Mouse (Mus musculus) liver, embryonic 11.5 days (tissue): ENCODE data around the gene Rtn3. TPM values are rescaled to one million over a fixed set of nuclear protein-coding genes. Genes with fewer than 3 reads are reported as not detected.

Experiments used
- ATAC-seq: fragments of 200-750 bp; cut with Nextera tagmentation; replicated peaks from 2 replicates; pipeline ENCODE4 v1.8.0; 2017; ENCODE audit warnings: moderate number of reproducible peaks, mild to moderate bottlenecking, moderate TSS enrichment, moderate library complexity; ENCODE audit not compliant: low FRiP score
- DNase-seq: peaks from one replicate; pipeline ENCODE4 v3.0.0-alpha.2; 2017; ENCODE audit warnings: low spot score
- H3K27ac ChIP-seq: fragments of 300-500 bp; sonication (generic); 2 replicates; pipeline ENCODE4 v1.5.1; 2014; ENCODE audit warnings: mild to moderate bottlenecking, low read depth, low read length, control low read depth
- H3K27me3 ChIP-seq: fragments of 300-500 bp; sonication (generic); replicated peaks from 2 replicates; pipeline ENCODE4 v1.6.1; 2014; ENCODE audit warnings: low read length, mixed read lengths; ENCODE audit not compliant: control insufficient read depth, insufficient read depth
- H3K36me3 ChIP-seq: fragments of 300-500 bp; sonication (generic); 2 replicates; pipeline ENCODE4 v1.6.1; 2014; ENCODE audit warnings: mild to moderate bottlenecking, low read length, moderate library complexity, mixed read lengths; ENCODE audit not compliant: control insufficient read depth, insufficient read depth
- H3K4me1 ChIP-seq: fragments of 300-500 bp; sonication (generic); replicated peaks from 2 replicates; pipeline ENCODE4 v1.6.1; 2014; ENCODE audit warnings: low read length, mixed read lengths; ENCODE audit not compliant: control insufficient read depth, insufficient read depth
- H3K4me2 ChIP-seq: fragments of 300-500 bp; sonication (generic); 2 replicates; pipeline ENCODE4 v1.6.1; 2014; ENCODE audit warnings: mild to moderate bottlenecking, control low read depth, moderate library complexity
- H3K4me3 ChIP-seq: fragments of 300-500 bp; sonication (generic); 2 replicates; pipeline ENCODE4 v1.5.1; 2014; ENCODE audit warnings: low read depth, low read length, control low read depth
- H3K9ac ChIP-seq: fragments of 300-500 bp; sonication (generic); 2 replicates; pipeline ENCODE4 v1.6.1; 2014; ENCODE audit warnings: low read depth, low read length, control low read depth
- H3K9me3 ChIP-seq: fragments of 300-500 bp; sonication (generic); 2 replicates; pipeline ENCODE4 v1.6.1; 2016; ENCODE audit warnings: low read length, inconsistent platforms, mixed read lengths; ENCODE audit not compliant: control insufficient read depth
- WGBS: fragments of 180-500 bp; shearing (Covaris S2); extraction: QIAGEN DNeasy Blood & Tissue Kit; methylation state at CpG from one replicate; pipeline ENCODE4 v1.1.7; 2014; 5-methylcytosine and 5-hydroxymethylcytosine counted together
- polyA plus RNA-seq: library from polyadenylated mRNA; unstranded; fragments of >200 nt; fragmentation: Nextera tagmentation; extraction: Ambion mirVana; gene quantifications from 2 replicates; pipeline ENCODE4 v1.2.1, GENCODE M21; 2014

Gene Rtn3
- polyA plus RNA-seq, 1 experiment from 2014 or later, result 77.3 TPM

DNA sequence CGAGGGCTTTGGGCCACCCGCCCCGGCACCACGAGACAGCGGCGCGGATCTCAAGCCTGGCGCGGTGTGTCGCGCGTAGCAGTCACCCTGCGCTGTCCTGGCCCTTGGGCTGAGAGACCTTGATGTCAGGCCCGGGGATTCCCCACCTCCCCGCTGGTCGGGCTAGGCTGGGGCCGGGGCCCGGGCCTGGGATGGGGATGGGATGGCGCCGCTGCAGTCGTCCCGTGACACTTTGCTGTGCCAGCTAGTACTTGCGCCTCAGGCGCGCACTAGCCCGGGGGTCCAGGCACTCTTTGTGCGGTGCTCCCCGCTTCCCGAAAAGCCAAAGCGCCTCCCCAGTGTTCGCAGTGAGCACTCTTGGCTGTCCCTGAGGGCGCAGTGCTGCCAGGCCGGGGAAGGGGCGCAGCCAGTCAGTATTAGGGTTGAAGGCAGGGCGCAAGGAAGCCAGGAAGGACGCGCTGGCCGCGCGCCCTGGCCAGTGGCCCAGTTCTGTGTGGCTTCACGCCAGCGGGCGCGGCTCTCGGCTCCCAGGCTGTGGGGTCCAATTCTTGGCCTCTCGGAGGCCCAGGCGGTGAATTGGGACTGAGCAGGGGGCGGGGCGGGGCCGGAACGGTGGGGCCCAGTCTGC lies 59.9 kb downstream of the Rtn3 start:
- Histone ChIP-seq H3K27me3 (no peaks in the 10 kb centered on the region; the same call in 1 of the 2 replicates), H3K9ac (no peak overlapping the region; the same call in 1 of the 2 replicates), H3K4me3 (peak overlapping the region; percentile 11; the same call in 1 of the 2 replicates), H3K27ac (no peak overlapping the region), H3K4me2 (peak overlapping the region; percentile 49), H3K9me3 (no peaks in the 10 kb centered on the region), H3K36me3 (peaks cover 43% of the 10 kb centered on the region), H3K4me1 (peaks cover 47% of the 10 kb centered on the region)
- ATAC-seq, result peak; percentile 13; the same call in 1 of the 2 replicates
- DNase-seq, result peak; percentile 47
- 53% methylated on average over 51 of the region's 51 CpGs for WGBS

DNA sequence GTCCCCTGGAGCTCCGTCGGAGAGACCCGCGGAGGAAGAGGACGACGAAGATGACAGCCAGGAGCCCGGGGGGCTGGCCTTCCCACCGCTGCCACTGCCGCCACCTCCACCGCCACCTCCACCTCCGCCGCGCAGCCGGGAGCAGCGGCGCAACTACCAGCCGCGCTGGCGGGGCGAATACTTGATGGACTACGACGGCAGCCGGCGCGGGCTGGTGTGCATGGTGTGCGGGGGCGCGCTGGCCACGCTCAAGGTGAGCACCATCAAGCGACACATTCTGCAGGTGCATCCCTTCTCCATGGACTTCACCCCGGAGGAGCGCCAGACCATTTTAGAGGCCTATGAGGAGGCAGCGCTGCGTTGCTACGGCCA lies 60.4 kb downstream of the Rtn3 start:
- WGBS, result 42% methylated on average over 35 of the region's 35 CpGs
- Histone ChIP-seq H3K4me2 (peak overlapping the region; percentile 49), H3K36me3 (peaks cover 40% of the 10 kb centered on the region), H3K27me3 (no peaks in the 10 kb centered on the region; the same call in 1 of the 2 replicates), H3K4me1 (peaks cover 47% of the 10 kb centered on the region), H3K9ac (no peak overlapping the region; the same call in 1 of the 2 replicates), H3K27ac (no peak overlapping the region), H3K4me3 (0 out of 2 replicates have a peak overlapping the region, but pooled peaks have one; percentile 11), H3K9me3 (no peaks in the 10 kb centered on the region)
- DNase-seq (peak; percentile 44), ATAC-seq (no peak)

DNA sequence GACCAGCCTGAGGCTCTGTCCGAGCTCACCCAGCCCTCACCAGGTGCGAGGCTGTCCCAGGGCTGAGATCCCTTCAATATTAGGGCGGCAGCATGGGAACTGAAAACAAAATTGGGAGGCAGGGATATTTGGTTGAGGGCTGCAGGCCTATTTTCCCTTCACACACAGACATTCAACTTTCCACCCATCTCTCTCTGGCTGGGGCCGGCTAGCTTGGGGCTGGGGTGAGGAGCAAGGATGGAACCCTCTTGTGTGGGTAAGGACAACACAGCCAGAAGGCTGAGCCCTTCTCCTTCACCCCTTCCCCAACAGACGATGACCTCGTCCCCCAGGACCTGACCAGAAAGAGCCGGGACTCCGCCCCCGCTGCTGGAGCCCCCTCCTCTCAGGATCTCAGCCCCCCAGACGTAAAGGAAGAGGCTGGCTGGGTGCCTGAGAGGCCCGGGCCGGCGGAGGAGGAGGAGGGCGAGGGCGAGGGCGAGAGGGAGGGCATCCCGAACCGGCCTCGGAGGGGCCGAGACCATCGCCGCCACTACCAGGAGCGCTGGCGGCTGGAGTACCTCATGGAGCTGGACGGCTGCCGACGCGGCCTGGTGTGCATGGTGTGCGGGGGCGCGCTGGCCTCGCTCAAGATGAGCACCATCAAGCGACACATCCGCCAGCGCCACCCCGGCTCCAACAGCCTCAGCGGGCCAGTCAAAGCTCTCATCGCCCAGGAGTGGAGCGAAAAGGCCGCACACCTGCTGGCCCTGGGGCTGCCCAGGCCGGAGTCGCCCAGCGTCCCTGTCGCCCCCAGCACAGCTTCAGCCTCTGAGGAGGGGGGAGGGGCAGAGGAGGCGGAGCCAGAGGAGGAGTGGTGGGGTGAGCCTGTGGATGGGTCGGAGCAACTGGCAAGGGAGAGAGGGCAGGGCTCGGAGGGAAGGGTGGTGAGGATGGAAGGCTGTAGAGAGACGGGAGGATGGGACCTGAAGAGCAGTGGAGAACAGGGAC lies 61.2 kb downstream of the Rtn3 start:
- Histone ChIP-seq H3K4me2 (peak overlapping the region; percentile 49), H3K27ac (no peak overlapping the region), H3K4me3 (0 out of 2 replicates have a peak overlapping the region, but pooled peaks have one; percentile 11), H3K9ac (no peak overlapping the region), H3K36me3 (peaks cover 35% of the 10 kb centered on the region), H3K9me3 (no peaks in the 10 kb centered on the region), H3K27me3 (no peaks in the 10 kb centered on the region; the same call in 1 of the 2 replicates), H3K4me1 (peaks cover 47% of the 10 kb centered on the region)
- ATAC-seq (no peak), DNase-seq (peak; percentile 73)
- 34% methylated on average over 48 of the region's 48 CpGs for WGBS

DNA sequence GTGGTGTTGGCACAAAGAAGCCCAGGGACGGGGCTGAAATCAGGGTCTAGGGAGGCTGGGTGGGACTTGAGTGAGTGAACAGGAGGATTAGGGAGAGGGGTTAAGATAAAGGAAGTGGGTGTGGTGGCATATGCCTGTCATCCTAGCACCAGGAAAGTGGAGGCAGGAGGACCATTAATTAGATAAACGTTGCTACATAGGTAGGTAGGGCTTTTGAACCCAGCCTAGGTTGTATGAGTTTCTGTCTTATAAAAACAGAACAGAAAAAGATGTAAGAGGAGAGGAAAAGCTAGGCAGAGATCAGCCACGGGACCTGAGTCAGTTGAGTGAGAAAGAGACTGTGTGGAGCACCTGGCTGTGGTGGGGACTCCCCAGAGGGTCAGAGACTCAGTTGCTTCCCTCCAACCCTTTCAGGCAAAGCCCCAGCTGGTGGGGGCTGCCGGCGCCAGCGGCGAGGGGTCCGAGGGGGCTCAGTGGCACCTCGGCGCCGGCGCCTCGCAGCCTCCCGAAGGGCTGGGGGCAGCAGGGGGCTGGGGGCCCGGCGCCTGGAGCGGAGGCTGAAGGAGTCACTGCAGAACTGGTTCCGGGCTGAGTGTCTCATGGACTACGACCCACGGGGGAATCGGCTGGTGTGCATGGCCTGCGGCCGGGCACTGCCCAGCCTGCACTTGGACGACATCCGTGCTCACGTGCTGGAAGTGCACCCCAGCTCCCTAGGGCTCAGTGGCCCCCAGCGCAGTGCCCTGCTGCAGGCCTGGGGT lies 62.1 kb downstream of the Rtn3 start:
- Histone ChIP-seq H3K9ac (no peak overlapping the region), H3K4me2 (no peak overlapping the region), H3K36me3 (peaks cover 32% of the 10 kb centered on the region), H3K4me3 (no peak overlapping the region), H3K27me3 (peaks cover 6% of the 10 kb centered on the region), H3K9me3 (no peaks in the 10 kb centered on the region), H3K4me1 (peaks cover 48% of the 10 kb centered on the region), H3K27ac (no peak overlapping the region)
- ATAC-seq (no peak), DNase-seq (no peak)
- WGBS, result 73% methylated on average over 27 of the region's 27 CpGs

DNA sequence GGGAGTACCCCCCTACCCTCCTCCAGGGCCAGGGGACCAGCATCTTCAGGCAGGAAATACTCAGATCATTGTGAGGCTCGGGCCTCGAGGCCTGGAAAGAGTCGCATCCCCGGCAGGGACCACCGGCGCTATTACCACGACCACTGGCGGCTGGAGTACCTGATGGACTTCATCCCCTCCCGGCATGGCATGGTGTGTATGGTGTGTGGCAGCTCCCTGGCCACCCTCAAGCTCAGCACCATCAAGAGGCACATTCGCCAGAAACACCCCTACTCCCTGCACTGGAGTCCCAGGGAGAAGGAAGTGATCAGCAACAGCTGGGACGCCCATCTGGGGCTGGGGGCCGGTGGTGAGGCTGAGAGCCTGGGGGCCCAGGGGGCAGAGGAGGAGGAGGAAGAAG lies 63.0 kb downstream of the Rtn3 start:
- 71% methylated on average over 12 of the region's 12 CpGs for WGBS
- no peaks in the 10 kb centered on the region for H3K9me3 ChIP-seq
- H3K27me3 ChIP-seq, result peaks cover 12% of the 10 kb centered on the region
- no peak overlapping the region for H3K27ac ChIP-seq
- 0 out of 2 replicates have a peak overlapping the region, but pooled peaks have one; percentile 1 for H3K9ac ChIP-seq
- DNase-seq (no peak), ATAC-seq (no peak)
- peaks cover 49% of the 10 kb centered on the region for H3K4me1 ChIP-seq
- H3K36me3 ChIP-seq, result peaks cover 30% of the 10 kb centered on the region
- H3K4me2 ChIP-seq, result peak overlapping the region; percentile 95
- H3K4me3 ChIP-seq, result peak overlapping the region; percentile 96; the same call in 1 of the 2 replicates

DNA sequence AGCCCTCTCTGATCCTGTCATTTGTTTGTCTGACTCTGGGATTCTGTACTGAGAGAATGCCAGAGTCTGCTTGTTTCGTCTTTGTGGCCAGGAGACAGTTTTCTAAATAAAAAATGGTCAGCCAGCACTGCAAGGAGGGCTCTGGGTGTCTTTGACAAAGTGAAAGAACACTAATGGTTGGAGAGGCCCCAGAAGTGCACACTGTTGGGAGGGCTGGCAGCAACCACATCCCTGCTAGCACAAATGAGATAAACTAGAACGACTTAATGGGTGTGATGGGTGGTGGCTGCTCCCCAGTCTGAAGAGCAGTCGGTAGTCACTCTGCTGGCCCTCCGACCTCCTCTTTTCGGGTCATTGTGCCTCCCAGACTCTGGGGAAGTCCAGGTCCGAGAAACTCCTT lies 63.9 kb downstream of the Rtn3 start:
- peak overlapping the region; percentile 96 for H3K4me3 ChIP-seq
- 28% methylated on average over 6 of the region's 6 CpGs for WGBS
- H3K27me3 ChIP-seq, result peaks cover 13% of the 10 kb centered on the region
- no peak overlapping the region for H3K27ac ChIP-seq
- peaks cover 27% of the 10 kb centered on the region for H3K36me3 ChIP-seq
- H3K4me1 ChIP-seq, result peaks cover 49% of the 10 kb centered on the region
- H3K4me2 ChIP-seq, result peak overlapping the region; percentile 95
- H3K9ac ChIP-seq, result 0 out of 2 replicates have a peak overlapping the region, but pooled peaks have one; percentile 1
- ATAC-seq (peak; percentile 53), DNase-seq (no peak)
- no peaks in the 10 kb centered on the region for H3K9me3 ChIP-seq

DNA sequence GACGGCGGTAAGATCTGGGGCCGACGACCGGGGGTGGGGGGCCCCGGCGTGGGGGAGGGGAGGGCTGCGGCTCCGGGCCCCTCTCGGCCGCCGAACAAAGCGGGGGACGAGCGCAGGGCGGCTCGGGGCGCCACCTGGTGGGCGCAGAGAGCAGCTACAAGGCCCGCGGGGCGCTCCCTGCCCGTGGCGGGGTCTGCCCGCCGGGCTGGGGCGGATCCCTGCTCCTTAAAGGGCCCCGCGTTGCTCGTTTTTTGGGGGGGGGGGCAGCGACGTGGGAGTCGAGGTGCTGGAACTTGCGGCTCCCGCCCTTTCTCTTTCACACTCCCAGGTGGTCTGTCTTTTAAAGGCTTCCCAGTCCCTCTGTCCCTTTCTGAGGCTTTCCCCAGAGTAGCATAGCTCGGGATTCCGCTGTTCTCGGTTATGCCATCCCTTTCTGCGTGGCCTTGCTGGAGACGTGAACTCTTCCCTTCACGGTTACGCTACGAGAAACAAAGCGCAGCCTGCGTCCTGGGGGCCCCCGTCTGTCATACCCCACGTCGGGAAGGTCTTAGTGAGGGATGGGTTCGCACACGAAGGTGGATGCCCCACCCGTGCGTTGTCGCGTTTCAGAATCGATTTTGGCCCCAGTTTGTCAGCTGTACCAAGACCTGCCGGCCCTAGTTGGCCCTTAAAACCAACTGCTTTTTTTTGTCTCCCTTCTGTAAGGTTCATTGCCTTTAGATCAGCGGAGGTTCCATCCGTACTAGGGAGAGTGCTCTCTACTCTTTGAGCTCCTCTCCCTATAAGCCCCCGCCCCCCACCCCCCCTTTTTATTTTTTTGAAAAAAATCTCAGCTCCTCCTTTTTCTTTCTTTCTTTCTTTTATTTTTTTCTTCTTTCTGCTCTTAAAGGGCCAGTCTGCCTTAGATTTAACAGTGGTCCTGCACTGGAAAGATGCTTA lies 64.9 kb downstream of the Rtn3 start:
- DNase-seq, result peak; percentile 84
- peak overlapping the region; percentile 96 for H3K4me3 ChIP-seq
- peaks cover 23% of the 10 kb centered on the region for H3K36me3 ChIP-seq
- peak overlapping the region; percentile 95 for H3K9ac ChIP-seq
- no peaks in the 10 kb centered on the region for H3K9me3 ChIP-seq
- H3K27ac ChIP-seq, result peak overlapping the region; percentile 86
- WGBS, result under 1% methylated on average over 52 of the region's 59 CpGs
- peak overlapping the region; percentile 95 for H3K4me2 ChIP-seq
- H3K4me1 ChIP-seq, result peaks cover 44% of the 10 kb centered on the region
- H3K27me3 ChIP-seq, result peaks cover 13% of the 10 kb centered on the region
- ATAC-seq, result peak; percentile 67
